Mouse (Mus musculus) embryonic facial prominence, embryonic 14.5 days (tissue): ENCODE measurements around the gene Igll1. TPM values are rescaled to one million over a fixed set of nuclear protein-coding genes. Genes with fewer than 3 reads are reported as not detected.

ENCODE experiments used
- ATAC-seq: fragments of 200-750 bp; cut with Nextera tagmentation; 2 replicates; pipeline ENCODE4 v1.8.0; 2017; ENCODE audit warnings: low read depth, moderate number of reproducible peaks, moderate TSS enrichment
- DNase-seq: peaks from one replicate; pipeline ENCODE4 v3.0.0-alpha.2; 2015; ENCODE audit warnings: low spot score
- H3K27ac ChIP-seq: fragments of 300-500 bp; sonication (generic); replicated peaks from 2 replicates; pipeline ENCODE4 v1.5.1; 2014; ENCODE audit warnings: low read depth, mild to moderate bottlenecking, low read length, moderate library complexity
- H3K27me3 ChIP-seq: fragments of 300-500 bp; sonication (generic); replicated peaks from 2 replicates; pipeline ENCODE4 v1.6.1; 2014; ENCODE audit warnings: low read length; ENCODE audit not compliant: control insufficient read depth, insufficient read depth
- H3K36me3 ChIP-seq: fragments of 300-500 bp; sonication (generic); 2 replicates; pipeline ENCODE4 v1.6.1; 2014; ENCODE audit warnings: low read length, mixed read lengths; ENCODE audit not compliant: control insufficient read depth, insufficient read depth
- H3K4me1 ChIP-seq: fragments of 300-500 bp; sonication (generic); 2 replicates; pipeline ENCODE4 v1.6.1; 2014; ENCODE audit warnings: antibody characterized with exemption, low read length; ENCODE audit not compliant: control insufficient read depth, insufficient read depth
- H3K4me2 ChIP-seq: fragments of 300-500 bp; sonication (generic); 2 replicates; pipeline ENCODE4 v1.6.1; 2014; ENCODE audit warnings: low read depth, mild to moderate bottlenecking, low read length, moderate library complexity, mixed read lengths
- H3K4me3 ChIP-seq: fragments of 300-500 bp; sonication (generic); 2 replicates; pipeline ENCODE4 v1.5.1; 2014; ENCODE audit warnings: low read depth, mild to moderate bottlenecking, low read length
- H3K9ac ChIP-seq: fragments of 300-500 bp; sonication (generic); 2 replicates; pipeline ENCODE4 v1.6.1; 2014; ENCODE audit warnings: low read depth, mild to moderate bottlenecking, low read length, moderate library complexity, mixed read lengths
- H3K9me3 ChIP-seq: fragments of 300-500 bp; sonication (generic); 2 replicates; pipeline ENCODE4 v1.6.1; 2016; ENCODE audit warnings: low read length; ENCODE audit not compliant: control insufficient read depth
- WGBS: fragments of 180-500 bp; shearing (Covaris S2); extraction: QIAGEN DNeasy Blood & Tissue Kit; methylation state at CpG from one replicate; pipeline ENCODE4 v1.1.7; 2014; 5-methylcytosine and 5-hydroxymethylcytosine counted together
- polyA plus RNA-seq: library from polyadenylated mRNA; unstranded; fragments of >200 nt; fragmentation: Nextera tagmentation; extraction: Ambion mirVana; gene quantifications from 2 replicates; pipeline ENCODE4 v1.2.1, GENCODE M21; 2014

The Igll1 gene
- polyA plus RNA-seq, 1 experiment from 2014 or later, result 0.45 TPM

DNA sequence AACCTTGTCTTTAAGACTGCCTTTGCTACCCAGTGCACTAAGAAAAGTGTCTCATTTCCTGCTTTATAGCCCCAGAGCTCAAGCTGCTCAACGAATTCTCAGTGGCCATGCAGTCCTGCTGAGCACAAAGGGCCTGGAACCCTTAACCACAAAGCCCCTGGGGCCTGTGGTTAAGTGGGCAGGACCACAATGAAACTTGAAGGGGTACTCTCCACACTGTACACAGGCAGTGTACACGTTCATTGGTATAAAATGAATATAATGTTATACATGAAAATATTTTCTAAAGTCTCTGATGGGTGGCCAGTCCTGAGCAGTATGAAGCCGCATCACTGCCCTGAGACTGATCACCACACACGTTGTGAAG is 32.2 kb upstream of the Igll1 start:
- Histone ChIP-seq H3K9ac (no peak overlapping the region; the same call in 1 of the 2 replicates), H3K4me1 (peaks cover 8% of the 10 kb centered on the region), H3K4me2 (peak overlapping the region; percentile 29; the same call in 1 of the 2 replicates), H3K4me3 (peak overlapping the region; percentile 65), H3K27me3 (no peaks in the 10 kb centered on the region), H3K9me3 (no peaks in the 10 kb centered on the region), H3K27ac (no peak overlapping the region; the same call in 1 of the 2 replicates), H3K36me3 (peaks cover 34% of the 10 kb centered on the region)
- DNase-seq (peak; percentile 6), ATAC-seq (no peak; the same call in 1 of the 2 replicates)
- 20% methylated on average over 4 of the region's 4 CpGs for WGBS

DNA sequence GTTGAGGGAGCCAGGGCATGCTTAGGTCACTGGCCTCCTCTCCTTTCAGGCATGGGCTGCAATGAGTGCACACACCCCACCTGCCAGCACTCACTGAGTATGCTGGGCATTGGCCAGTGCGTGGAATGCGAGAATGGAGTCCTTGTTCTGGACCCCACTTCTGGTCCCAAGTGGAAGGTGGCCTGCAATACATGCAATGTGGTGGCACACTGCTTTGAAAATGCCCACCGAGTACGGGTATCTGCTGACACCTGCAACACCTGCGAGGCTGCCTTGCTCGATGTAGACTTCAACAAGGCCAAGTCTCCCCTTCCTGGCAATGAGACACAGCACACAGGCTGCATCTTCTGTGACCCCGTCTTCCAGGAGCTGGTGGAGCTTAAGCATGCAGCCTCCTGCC is 28.6 kb upstream of the Igll1 start:
- Histone ChIP-seq H3K9ac (no peak overlapping the region), H3K36me3 (peaks cover 69% of the 10 kb centered on the region)

DNA sequence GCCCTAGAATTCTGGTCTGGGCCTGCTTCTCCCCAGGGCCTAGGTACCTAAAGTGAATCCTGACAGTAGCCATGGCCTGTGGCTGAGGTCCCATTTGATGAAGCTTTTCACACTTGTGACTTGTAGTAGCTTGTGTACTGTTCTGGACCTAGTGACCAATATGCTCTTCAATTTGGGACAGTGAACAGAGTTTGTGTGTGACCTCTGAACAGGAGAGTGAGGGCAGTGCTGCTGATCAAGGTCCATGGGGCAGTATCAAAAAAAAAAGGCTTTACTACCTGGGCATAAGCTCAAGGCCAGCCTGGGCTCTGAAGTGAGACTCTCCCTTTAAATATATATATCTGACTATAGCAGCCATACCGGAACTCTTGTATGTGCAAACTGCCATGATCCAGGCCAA is 24.6 kb upstream of the Igll1 start:
- ATAC-seq, result no peak
- no peaks in the 10 kb centered on the region for H3K4me1 ChIP-seq
- H3K27me3 ChIP-seq, result no peaks in the 10 kb centered on the region
- peaks cover 99% of the 10 kb centered on the region for H3K36me3 ChIP-seq
- H3K4me2 ChIP-seq, result no peak overlapping the region
- DNase-seq, result no peak
- no peak overlapping the region for H3K4me3 ChIP-seq
- no peaks in the 10 kb centered on the region for H3K9me3 ChIP-seq
- no peak overlapping the region for H3K27ac ChIP-seq
- 88% methylated on average over 1 of the region's 1 CpGs for WGBS
- H3K9ac ChIP-seq, result no peak overlapping the region

More for the DNA sequence above, 28.6 kb upstream of the Igll1 start:
- H3K4me1 ChIP-seq, result peaks cover 3% of the 10 kb centered on the region
- no peak overlapping the region for H3K27ac ChIP-seq
- no peak for DNase-seq
- no peaks in the 10 kb centered on the region for H3K9me3 ChIP-seq
- WGBS, result 94% methylated on average over 7 of the region's 7 CpGs
- no peak overlapping the region for H3K4me3 ChIP-seq
- no peaks in the 10 kb centered on the region for H3K27me3 ChIP-seq
- ATAC-seq, result no peak
- H3K4me2 ChIP-seq, result no peak overlapping the region

DNA sequence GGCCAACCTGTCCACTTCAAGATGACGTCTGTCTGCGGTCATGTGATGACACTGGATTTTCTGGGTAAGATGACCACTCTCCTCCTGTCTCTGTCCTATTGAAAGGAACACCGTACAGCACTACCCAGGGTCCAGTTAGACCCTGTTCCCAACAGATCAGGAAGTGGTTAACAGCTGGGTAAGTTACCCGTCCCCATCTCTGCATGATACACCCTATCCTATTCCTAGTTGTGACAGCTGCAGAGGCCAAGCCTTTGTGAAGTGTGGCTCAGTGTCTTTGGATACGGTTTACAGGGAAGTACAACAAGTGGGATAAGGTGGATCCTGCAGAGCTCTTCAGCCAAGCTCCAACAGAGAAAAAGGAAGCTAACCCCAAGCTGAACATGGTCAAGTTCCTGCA is 15.2 kb upstream of the Igll1 start:
- Histone ChIP-seq H3K4me3 (no peak overlapping the region), H3K36me3 (peaks cover 91% of the 10 kb centered on the region), H3K9me3 (peaks cover 3% of the 10 kb centered on the region; the same call in 1 of the 2 replicates), H3K9ac (no peak overlapping the region), H3K27ac (no peak overlapping the region), H3K4me1 (no peaks in the 10 kb centered on the region), H3K27me3 (no peaks in the 10 kb centered on the region), H3K4me2 (no peak overlapping the region)
- ATAC-seq (peak; percentile 56; the same call in 1 of the 2 replicates), DNase-seq (peak; percentile 8)
- 88% methylated on average over 5 of the region's 5 CpGs for WGBS

DNA sequence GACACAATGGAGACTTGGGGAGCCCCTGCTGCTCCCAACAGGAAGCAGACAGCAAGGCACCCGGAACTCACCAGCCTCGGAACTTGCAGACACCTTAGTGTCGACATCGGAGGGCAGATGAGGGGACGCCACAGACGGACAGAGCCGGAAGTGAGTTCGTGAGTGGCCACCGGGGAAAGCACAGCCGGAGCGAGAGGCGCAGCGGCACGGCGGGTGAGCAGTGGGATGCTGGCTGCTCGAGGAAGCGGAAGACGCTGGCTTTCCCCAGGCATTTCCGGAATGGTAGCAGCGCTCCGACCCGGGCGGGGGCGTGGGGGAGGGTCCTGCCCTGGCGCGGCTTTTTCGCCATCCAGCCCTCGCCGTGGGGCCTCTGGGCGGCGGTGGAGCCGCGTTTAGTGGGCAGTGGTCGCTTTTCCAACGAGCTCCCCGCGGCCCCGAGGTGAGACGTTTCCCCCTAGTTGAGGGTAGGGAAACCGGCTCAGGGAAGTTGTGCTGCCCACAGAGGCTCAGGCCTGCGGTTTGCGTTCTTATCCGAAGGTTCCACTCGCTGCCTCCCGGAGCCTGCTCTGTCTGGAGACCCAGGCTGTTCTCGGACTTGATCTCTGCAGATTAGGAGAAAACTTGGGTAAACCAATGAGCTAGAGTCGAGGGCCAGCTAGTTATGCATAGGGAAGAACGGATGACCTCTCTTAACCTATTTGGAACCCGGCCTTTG is 7.0 kb upstream of the Igll1 start, which contains the start of the genes Top3b and Vpreb1:
TSS of gene Top3b (plus strand) at position 120 of the 715 bp plus-strand sequence.
TSS of gene Vpreb1 (minus strand) at position 227 of the 715 bp plus-strand sequence.
- DNase-seq, result peak; percentile 97
- no peaks in the 10 kb centered on the region for H3K9me3 ChIP-seq
- peak within 1 kb of the TSS; percentile 69 for H3K4me3 ChIP-seq
- peak within 1 kb of the TSS; percentile 86 for H3K9ac ChIP-seq
- peaks cover 5% of the 10 kb centered on the region for H3K4me1 ChIP-seq
- WGBS, result under 1% methylated on average over 37 of the region's 49 CpGs
- H3K27me3 ChIP-seq, result no peaks in the 10 kb centered on the region
- peaks cover 13% of the 10 kb centered on the region for H3K36me3 ChIP-seq
- H3K4me2 ChIP-seq, result peak within 1 kb of the TSS; percentile 61
- peak; percentile 98 for ATAC-seq
- H3K27ac ChIP-seq, result peak within 1 kb of the TSS; percentile 95

DNA sequence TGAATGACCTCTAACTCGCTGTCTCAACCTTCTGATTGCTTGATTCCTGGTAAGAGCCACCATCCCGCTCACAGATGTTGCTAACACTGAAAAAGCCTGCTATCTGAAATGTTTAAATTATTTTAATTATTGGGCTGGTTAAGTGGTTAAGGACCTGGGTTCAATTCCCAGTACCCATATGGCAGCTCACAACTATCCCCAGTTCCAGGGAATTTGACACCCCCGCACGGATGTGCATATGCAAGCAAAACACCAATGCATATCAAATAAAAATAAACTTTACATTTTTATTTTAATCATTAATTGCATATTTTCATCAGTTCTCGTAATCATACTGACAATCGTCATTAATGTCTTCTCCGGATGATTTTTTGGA is 6.4 kb upstream of the Igll1 start:
- WGBS, result 32% methylated on average over 7 of the region's 7 CpGs
- Histone ChIP-seq H3K36me3 (peaks cover 10% of the 10 kb centered on the region; the same call in 1 of the 2 replicates), H3K4me1 (peaks cover 5% of the 10 kb centered on the region), H3K4me2 (peak overlapping the region; percentile 61), H3K27ac (peak overlapping the region; percentile 95), H3K4me3 (peak overlapping the region; percentile 69), H3K27me3 (no peaks in the 10 kb centered on the region), H3K9ac (peak overlapping the region; percentile 86), H3K9me3 (no peaks in the 10 kb centered on the region)
- DNase-seq (no peak), ATAC-seq (peak; percentile 4; the same call in 1 of the 2 replicates)

DNA sequence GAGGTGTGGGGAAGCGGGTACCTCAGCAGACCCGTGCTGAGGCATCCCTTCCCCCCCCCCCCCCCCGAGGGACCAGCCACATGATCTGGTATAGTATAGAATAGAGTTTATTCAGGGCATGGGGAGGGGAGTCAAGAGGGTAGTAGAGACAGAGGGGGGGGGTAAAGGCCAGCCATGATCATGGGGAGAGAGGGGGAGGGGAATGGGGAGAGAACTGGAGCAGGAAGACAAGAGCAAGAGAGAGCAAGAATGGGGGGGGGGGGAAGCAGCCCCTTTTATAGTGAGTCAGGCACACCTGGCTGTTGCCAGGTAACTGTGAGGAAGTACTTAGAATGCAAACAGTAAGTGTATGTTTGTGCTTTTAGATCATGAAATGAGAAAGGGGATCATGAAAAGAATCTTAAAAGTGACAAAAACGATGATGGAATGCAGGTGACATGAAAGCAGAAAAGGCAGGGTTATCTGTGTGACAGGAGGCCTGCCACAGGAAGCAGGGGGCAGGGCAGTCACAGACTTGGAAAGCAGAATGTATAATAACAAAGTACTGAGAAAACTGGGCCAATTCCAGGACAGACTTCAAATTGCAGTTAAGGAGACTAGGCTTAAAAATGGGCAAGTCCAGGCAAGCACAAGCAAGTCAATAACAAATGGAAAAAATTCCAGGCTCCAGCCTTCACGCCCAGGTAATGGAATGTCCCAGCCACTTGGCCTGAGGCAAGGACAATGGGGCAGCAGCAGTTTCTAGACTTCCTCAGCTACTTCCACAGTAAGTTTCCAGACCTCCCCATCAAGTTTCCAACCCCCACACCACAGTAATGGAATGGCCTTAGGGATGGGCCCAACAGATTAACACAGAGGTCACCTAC is 2.1 kb upstream of the Igll1 start:
- H3K27me3 ChIP-seq, result no peaks in the 10 kb centered on the region
- no peaks in the 10 kb centered on the region for H3K36me3 ChIP-seq
- no peak overlapping the region for H3K27ac ChIP-seq
- ATAC-seq, result no peak
- H3K4me3 ChIP-seq, result no peak overlapping the region
- DNase-seq, result peak; percentile 72
- no peaks in the 10 kb centered on the region for H3K9me3 ChIP-seq
- no peak overlapping the region for H3K9ac ChIP-seq
- H3K4me2 ChIP-seq, result no peak overlapping the region
- no peaks in the 10 kb centered on the region; the same call in 1 of the 2 replicates for H3K4me1 ChIP-seq
- 37% methylated on average over 4 of the region's 5 CpGs for WGBS

DNA sequence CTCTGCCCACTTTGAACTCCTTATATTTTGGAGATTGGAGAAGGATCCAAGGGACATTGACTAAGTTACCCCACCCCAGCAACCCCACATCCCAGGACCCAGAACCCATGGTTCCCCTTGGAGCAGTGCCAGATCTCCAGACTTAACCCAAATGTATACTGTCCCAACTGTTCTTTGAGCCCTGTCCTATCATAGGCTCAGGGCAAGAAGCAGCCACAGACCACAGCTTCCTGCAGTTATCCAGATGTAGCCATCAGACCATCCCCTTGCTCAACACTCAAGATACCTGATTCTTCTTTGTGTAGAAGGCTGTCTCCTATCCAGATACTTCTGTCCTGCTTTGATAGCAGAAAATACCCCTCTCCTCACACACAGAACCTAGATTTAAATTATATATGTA is 1.4 kb upstream of the Igll1 start:
- Histone ChIP-seq H3K36me3 (no peaks in the 10 kb centered on the region), H3K4me1 (no peaks in the 10 kb centered on the region; the same call in 1 of the 2 replicates), H3K27ac (no peak overlapping the region), H3K27me3 (no peaks in the 10 kb centered on the region), H3K4me2 (no peak overlapping the region), H3K4me3 (no peak overlapping the region), H3K9me3 (no peaks in the 10 kb centered on the region), H3K9ac (no peak overlapping the region)
- DNase-seq (no peak), ATAC-seq (no peak)
